ENCODE assay signal across 20 mouse cellular contexts in the genomic region with DNA sequence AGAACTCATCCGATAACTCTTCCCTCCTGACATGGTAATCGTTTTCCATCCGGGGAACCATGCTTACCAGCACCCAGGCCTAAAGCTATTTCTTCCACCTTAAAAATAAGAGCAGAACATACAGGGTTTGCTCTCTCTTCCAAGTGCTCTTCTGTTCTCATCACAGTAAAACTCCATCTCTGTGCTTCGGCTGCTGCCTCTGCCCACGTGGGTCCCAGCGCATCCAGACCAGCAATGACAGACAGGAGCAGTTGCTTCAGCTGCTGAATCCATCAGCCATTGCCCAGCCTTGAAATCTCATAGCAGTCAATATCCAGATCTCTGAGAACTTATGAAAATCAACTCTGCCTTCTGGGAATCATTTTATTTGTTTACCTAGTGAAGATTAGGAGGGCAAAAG.
DNase-seq lines count a peak whose midpoint lies in the region; ATAC-seq and TF ChIP-seq lines count a peak whose summit lies in the region.
"Had no signal": no experiment of that assay in that cellular context is flagged by ENCODE, and none has a peak within 500 bp of the region (broad histone marks: within the 10 kb centered on the region; RNA-seq: fewer than 3 reads in every experiment).

No protein-coding gene starts in this region.

- H3K4me2 ChIP-seq in forebrain, embryonic 13.5 days, result peak overlapping the region; percentile 25
- H3K4me2 ChIP-seq in hindbrain, embryonic 14.5 days (replicated peaks), result peak overlapping the region; percentile 53
- H3K4me2 ChIP-seq in midbrain, embryonic 14.5 days (ENCODE audit: low read length), result peak overlapping the region; percentile 52
- H3K4me2 ChIP-seq: limb, embryonic 13.5 days had no signal

- no peak overlapping the region for H3K9ac ChIP-seq in forebrain, embryonic 13.5 days
- peak overlapping the region; percentile 51 for H3K9ac ChIP-seq in hindbrain, embryonic 14.5 days
- H3K9ac ChIP-seq in midbrain, embryonic 14.5 days (replicated peaks; ENCODE audit: low read length), result no peak overlapping the region
- H3K9ac ChIP-seq: limb, embryonic 13.5 days; liver, embryonic 14.5 days had no signal

- no peak for TF ChIP-seq CTCF in gastrocnemius, adult 2 months (IDR thresholded peaks at IDR 0.05)

- no peaks in the 10 kb centered on the region for H3K4me1 ChIP-seq in forebrain, embryonic 13.5 days
- H3K4me1 ChIP-seq in hindbrain, embryonic 14.5 days (replicated peaks; ENCODE audit: control insufficient read depth, insufficient read depth, low read length), result 0 out of 2 replicates have a peak, but pooled peaks cover 8% of the 10 kb centered on the region
- peaks cover 4% of the 10 kb centered on the region; the same call in 1 of the 2 replicates for H3K4me1 ChIP-seq in midbrain, embryonic 14.5 days (ENCODE audit: control insufficient read depth, insufficient read depth, low read length)
- H3K4me1 ChIP-seq: heart, embryonic 10.5 days; megakaryocyte, embryonic 14.5 days had no signal

- ATAC-seq in forebrain, embryonic 13.5 days, result no peak
- no peak; the same call in 1 of the 2 replicates for ATAC-seq in hindbrain, embryonic 14.5 days (ENCODE audit: low FRiP score)
- no peak for ATAC-seq in midbrain, embryonic 14.5 days (ENCODE audit: low FRiP score, low TSS enrichment)
- ATAC-seq in inflammation-experienced regulatory T-cells, adult 6 months, result no peak

- WGBS in forebrain, embryonic 13.5 days, result 72% methylated on average over 6 of the region's 6 CpGs
- 31% methylated on average over 6 of the region's 6 CpGs for WGBS in hindbrain, embryonic 14.5 days
- 56% methylated on average over 6 of the region's 6 CpGs for WGBS in midbrain, embryonic 14.5 days

- intact Hi-C loops in gastrocnemius, adult 2 months (cut with DNase I), result no loop called here

- no peaks in the 10 kb centered on the region for H3K36me3 ChIP-seq in forebrain, embryonic 13.5 days (ENCODE audit: poor library complexity, severe bottlenecking)
- H3K36me3 ChIP-seq in hindbrain, embryonic 14.5 days (replicated peaks; ENCODE audit: control insufficient read depth, insufficient read depth), result no peaks in the 10 kb centered on the region
- no peaks in the 10 kb centered on the region for H3K36me3 ChIP-seq in midbrain, embryonic 14.5 days (ENCODE audit: control insufficient read depth, insufficient read depth, low read length)
- H3K36me3 ChIP-seq: heart, embryonic 10.5 days; limb, embryonic 13.5 days had no signal

- no peak overlapping the region for H3K27ac ChIP-seq in forebrain, embryonic 13.5 days
- H3K27ac ChIP-seq in hindbrain, embryonic 14.5 days, result no peak overlapping the region
- no peak overlapping the region for H3K27ac ChIP-seq in midbrain, embryonic 14.5 days (replicated peaks; ENCODE audit: low read depth, low read length)
- H3K27ac ChIP-seq in gastrocnemius, adult 2 months, result no peak overlapping the region
- H3K27ac ChIP-seq: heart, embryonic 10.5 days; kidney, postnatal 0 days; layer of hippocampus, adult 2 months; limb, embryonic 13.5 days; liver, embryonic 14.5 days; stomach, postnatal 0 days had no signal

- peak; percentile 4 for DNase-seq in brain, adult 2 months (ENCODE audit: low read depth, low spot score)
- peak; percentile 29 for DNase-seq in hindbrain, embryonic 14.5 days (ENCODE audit: low spot score)
- peak; percentile 42 for DNase-seq in midbrain, embryonic 14.5 days
- DNase-seq in left cerebral cortex, adult 8-10 months (ENCODE audit: low spot score in 2 of 2), result no peak
- DNase-seq in gastrocnemius, adult 2 months, result no peak
- no peak for DNase-seq in lung, postnatal 36 days
- DNase-seq: adrenal gland, postnatal 14 days; cerebellum, adult 8-10 months; gastrocnemius, postnatal 25 days; heart, postnatal 10 days; thymus, postnatal 25 days had no signal

- no peaks in the 10 kb centered on the region for H3K9me3 ChIP-seq in forebrain, embryonic 13.5 days (replicated peaks)
- no peaks in the 10 kb centered on the region for H3K9me3 ChIP-seq in hindbrain, embryonic 14.5 days (ENCODE audit: control insufficient read depth, low read length)
- H3K9me3 ChIP-seq in midbrain, embryonic 14.5 days (ENCODE audit: control insufficient read depth, low read length), result no peaks in the 10 kb centered on the region
- H3K9me3 ChIP-seq: heart, embryonic 10.5 days; limb, embryonic 13.5 days; megakaryocyte, embryonic 14.5 days had no signal

- no peak overlapping the region for H3K4me3 ChIP-seq in forebrain, embryonic 13.5 days
- H3K4me3 ChIP-seq in hindbrain, embryonic 14.5 days (replicated peaks; ENCODE audit: low read length), result peak overlapping the region; percentile 29
- H3K4me3 ChIP-seq in midbrain, embryonic 14.5 days (replicated peaks; ENCODE audit: low read depth, low read length), result peak overlapping the region; percentile 19
- no peak overlapping the region for H3K4me3 ChIP-seq in gastrocnemius, adult 2 months
- H3K4me3 ChIP-seq: heart, embryonic 10.5 days; layer of hippocampus, adult 2 months; limb, embryonic 13.5 days; megakaryocyte, embryonic 14.5 days had no signal

- H3K27me3 ChIP-seq in forebrain, embryonic 13.5 days, result no peaks in the 10 kb centered on the region
- no peaks in the 10 kb centered on the region for H3K27me3 ChIP-seq in hindbrain, embryonic 14.5 days (ENCODE audit: control insufficient read depth, insufficient read depth, low read length)
- H3K27me3 ChIP-seq in midbrain, embryonic 14.5 days (ENCODE audit: control insufficient read depth, insufficient read depth, low read length), result no peaks in the 10 kb centered on the region
- H3K27me3 ChIP-seq: limb, embryonic 13.5 days; megakaryocyte, embryonic 14.5 days had no signal

Comparison
In these comparisons a context has a peak if more than half of its experiments do, and no peak if none do; other contexts are left out.
1. DNase-seq: peak in brain, adult 2 months (single experiment), hindbrain, embryonic 14.5 days (single experiment) and midbrain, embryonic 14.5 days (single experiment); none in left cerebral cortex, adult 8-10 months (0 of 2), gastrocnemius, adult 2 months (single experiment) and lung, postnatal 36 days (single experiment).
2. H3K4me3 ChIP-seq: peak in hindbrain, embryonic 14.5 days (single experiment) and midbrain, embryonic 14.5 days (single experiment); none in forebrain, embryonic 13.5 days (single experiment) and gastrocnemius, adult 2 months (single experiment).
3. Peak in every context shown above with its lines, with median percentiles within 50 percentile points of each other: H3K4me2 ChIP-seq.